In the genomic region with DNA sequence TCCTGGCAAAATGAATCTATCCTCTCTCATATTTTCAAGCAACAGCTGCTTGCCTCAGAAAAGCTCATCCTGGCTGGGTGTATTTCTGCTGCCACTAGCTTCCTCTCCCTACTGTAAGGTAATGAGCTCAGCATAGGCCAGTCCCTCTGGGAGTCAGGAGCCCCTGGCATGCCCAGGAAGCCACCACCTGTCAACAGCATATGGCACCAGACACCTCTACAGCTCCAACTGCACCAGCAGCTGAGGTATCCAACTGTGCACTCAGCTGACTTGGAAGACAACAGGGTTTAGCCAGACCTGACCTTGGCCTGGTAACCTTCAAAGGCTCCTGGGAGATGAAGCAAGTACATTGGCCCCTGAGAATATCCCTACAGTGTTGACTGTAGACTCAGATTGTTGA, we compare ENCODE assay signal across 24 mouse cellular contexts.
A peak's percentile ranks its signal among the peaks of the same experiment; 100 is the strongest.
DNase-seq lines count a peak whose midpoint lies in the region; ATAC-seq lines count a peak whose summit lies in the region.
"Had no signal": no experiment of that assay in that cellular context is flagged by ENCODE, and none has a peak within 500 bp of the region (broad histone marks: within the 10 kb centered on the region; RNA-seq: fewer than 3 reads in every experiment).

No protein-coding gene starts in this region.

- H3K27ac ChIP-seq in embryonic facial prominence, embryonic 14.5 days (replicated peaks; ENCODE audit: low read depth, low read length) = no peak overlapping the region
- no peak overlapping the region for H3K27ac ChIP-seq in embryonic facial prominence, embryonic 10.5 days (replicated peaks)
- H3K27ac ChIP-seq: forebrain, embryonic 12.5 days; heart, embryonic 10.5 days; intestine, embryonic 15.5 days; liver, embryonic 13.5 days; lung, embryonic 15.5 days; midbrain, embryonic 15.5 days; neural tube, embryonic 12.5 days had no signal

- no peaks in the 10 kb centered on the region for H3K4me1 ChIP-seq in embryonic facial prominence, embryonic 14.5 days (ENCODE audit: control insufficient read depth, insufficient read depth, low read length)
- H3K4me1 ChIP-seq in embryonic facial prominence, embryonic 10.5 days = no peaks in the 10 kb centered on the region
- H3K4me1 ChIP-seq: heart, embryonic 10.5 days; intestine, embryonic 15.5 days; liver, embryonic 13.5 days; lung, embryonic 15.5 days; midbrain, embryonic 15.5 days; neural tube, embryonic 12.5 days had no signal

- no peaks in the 10 kb centered on the region for H3K27me3 ChIP-seq in embryonic facial prominence, embryonic 14.5 days (replicated peaks; ENCODE audit: control insufficient read depth, insufficient read depth, low read length)
- no peaks in the 10 kb centered on the region for H3K27me3 ChIP-seq in embryonic facial prominence, embryonic 10.5 days (replicated peaks; ENCODE audit: low read depth, poor library complexity, severe bottlenecking)
- H3K27me3 ChIP-seq: forebrain, embryonic 12.5 days; intestine, embryonic 15.5 days; liver, embryonic 13.5 days; lung, embryonic 15.5 days; midbrain, embryonic 15.5 days; neural tube, embryonic 12.5 days had no signal

- H3K9me3 ChIP-seq in embryonic facial prominence, embryonic 14.5 days (ENCODE audit: control insufficient read depth, low read length) = no peaks in the 10 kb centered on the region
- H3K9me3 ChIP-seq in embryonic facial prominence, embryonic 10.5 days = no peaks in the 10 kb centered on the region
- H3K9me3 ChIP-seq: forebrain, embryonic 12.5 days; heart, embryonic 10.5 days; intestine, embryonic 15.5 days; liver, embryonic 13.5 days; lung, embryonic 15.5 days; midbrain, embryonic 15.5 days; neural tube, embryonic 12.5 days had no signal

- H3K36me3 ChIP-seq in embryonic facial prominence, embryonic 14.5 days (ENCODE audit: control insufficient read depth, insufficient read depth, low read length) = no peaks in the 10 kb centered on the region
- no peaks in the 10 kb centered on the region for H3K36me3 ChIP-seq in embryonic facial prominence, embryonic 10.5 days (replicated peaks)
- H3K36me3 ChIP-seq: forebrain, embryonic 12.5 days; heart, embryonic 10.5 days; intestine, embryonic 15.5 days; liver, embryonic 13.5 days; lung, embryonic 15.5 days; midbrain, embryonic 15.5 days; neural tube, embryonic 12.5 days had no signal

- no peak overlapping the region for H3K9ac ChIP-seq in embryonic facial prominence, embryonic 14.5 days (ENCODE audit: low read depth, low read length)
- H3K9ac ChIP-seq: forebrain, embryonic 12.5 days; intestine, embryonic 15.5 days; liver, embryonic 13.5 days; lung, embryonic 15.5 days; midbrain, embryonic 15.5 days; neural tube, embryonic 12.5 days had no signal

- H3K4me2 ChIP-seq in embryonic facial prominence, embryonic 14.5 days (ENCODE audit: low read depth, low read length) = no peak overlapping the region
- H3K4me2 ChIP-seq: forebrain, embryonic 12.5 days; intestine, embryonic 15.5 days; liver, embryonic 13.5 days; lung, embryonic 15.5 days; midbrain, embryonic 15.5 days; neural tube, embryonic 12.5 days had no signal

- ATAC-seq in embryonic facial prominence, embryonic 14.5 days (ENCODE audit: low read depth) = 0 out of 2 replicates have a peak, but pooled peaks have one; percentile 9
- ATAC-seq: hindbrain, embryonic 16.5 days; intestine, embryonic 15.5 days; midbrain, embryonic 15.5 days had no signal

- peak; percentile 8 for DNase-seq in embryonic facial prominence, embryonic 14.5 days (ENCODE audit: low spot score)
- no peak for DNase-seq in embryonic facial prominence, embryonic 10.5 days (ENCODE audit: low spot score)
- DNase-seq in layer of hippocampus, adult 9-11 months = peak; percentile 5
- no peak for DNase-seq in layer of hippocampus, adult 11-12 months (ENCODE audit: low spot score)
- peak; percentile 89 for DNase-seq in cerebellum, adult 18-20 months
- DNase-seq in cerebellum, postnatal 14 days = peak; percentile 44 to 75
- no peak for DNase-seq in left cerebral cortex, adult 11 months (ENCODE audit: low spot score)
- no peak for DNase-seq in thymus, postnatal 4 days
- DNase-seq: adrenal gland, postnatal 25 days; gastrocnemius, postnatal 25 days; kidney, adult 8-10 months; kidney, postnatal 10 days; layer of hippocampus, postnatal 36 days; liver, embryonic 13.5 days; lung, postnatal 36 days; right cerebral cortex, postnatal 14 days; thymus, postnatal 25 days had no signal

- H3K4me3 ChIP-seq in embryonic facial prominence, embryonic 14.5 days (ENCODE audit: low read depth, low read length) = no peak overlapping the region
- no peak overlapping the region for H3K4me3 ChIP-seq in embryonic facial prominence, embryonic 10.5 days
- H3K4me3 ChIP-seq: forebrain, embryonic 12.5 days; heart, embryonic 10.5 days; intestine, embryonic 15.5 days; liver, embryonic 13.5 days; lung, embryonic 15.5 days; midbrain, embryonic 15.5 days; neural tube, embryonic 12.5 days had no signal

Comparison
In these comparisons a context has a peak if more than half of its experiments do, and no peak if none do; other contexts are left out.
1. DNase-seq: peak in embryonic facial prominence, embryonic 14.5 days (single experiment), layer of hippocampus, adult 9-11 months (single experiment), cerebellum, adult 18-20 months (2 of 2) and cerebellum, postnatal 14 days (2 of 2); none in embryonic facial prominence, embryonic 10.5 days (single experiment), layer of hippocampus, adult 11-12 months (single experiment), left cerebral cortex, adult 11 months (single experiment) and thymus, postnatal 4 days (single experiment).